ENCODE assay signal across 25 mouse cellular contexts in the genomic region with DNA sequence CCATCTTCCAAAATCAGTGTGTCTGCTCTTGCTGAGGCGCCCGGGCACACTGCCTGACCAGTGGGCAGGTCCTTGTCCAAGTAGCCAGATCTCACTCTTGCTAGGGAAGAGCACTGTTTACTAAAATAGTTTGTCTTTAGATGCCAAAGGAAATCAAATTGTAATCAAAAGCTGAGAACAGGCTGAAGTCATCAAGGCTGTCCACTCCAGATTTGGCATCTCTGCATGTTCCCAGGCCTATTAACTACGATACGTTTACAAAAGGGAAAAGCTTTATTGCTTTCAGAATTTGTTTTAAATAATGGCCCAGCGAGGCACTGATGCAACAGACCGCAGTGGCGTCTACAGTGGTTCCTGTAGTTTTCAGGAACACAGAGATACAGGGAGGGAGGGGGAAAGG.
DNase-seq lines count a peak whose midpoint lies in the region; ATAC-seq and TF ChIP-seq lines count a peak whose summit lies in the region.
"Had no signal": no experiment of that assay in that cellular context is flagged by ENCODE, and none has a peak within 500 bp of the region (broad histone marks: within the 10 kb centered on the region; RNA-seq: fewer than 3 reads in every experiment).

No protein-coding gene starts in this region.

- peak overlapping the region; percentile 62 for H3K27ac ChIP-seq in gastrocnemius, adult 2 months
- H3K27ac ChIP-seq in stomach, embryonic 16.5 days (ENCODE audit: low read length): peak overlapping the region; percentile 32; the same call in 1 of the 2 replicates
- H3K27ac ChIP-seq in stomach, postnatal 0 days (replicated peaks): no peak overlapping the region
- no peak overlapping the region for H3K27ac ChIP-seq in hindbrain, embryonic 10.5 days
- no peak overlapping the region for H3K27ac ChIP-seq in hindbrain, embryonic 12.5 days
- H3K27ac ChIP-seq: embryonic facial prominence, embryonic 12.5 days; hindbrain, postnatal 0 days; kidney, embryonic 15.5 days; layer of hippocampus, adult 2 months; midbrain, embryonic 12.5 days; neural tube, embryonic 13.5 days had no signal

- TF ChIP-seq EP300 in stomach, postnatal 0 days (optimal IDR thresholded peaks at IDR 0.05): no peak

- no peak overlapping the region for H3K9ac ChIP-seq in stomach, embryonic 16.5 days (ENCODE audit: low read length)
- no peak overlapping the region for H3K9ac ChIP-seq in stomach, postnatal 0 days (ENCODE audit: low read length)
- no peak overlapping the region for H3K9ac ChIP-seq in hindbrain, embryonic 12.5 days
- H3K9ac ChIP-seq: embryonic facial prominence, embryonic 12.5 days; kidney, embryonic 15.5 days; midbrain, embryonic 12.5 days; neural tube, embryonic 13.5 days had no signal

- WGBS in stomach, embryonic 16.5 days: 59% methylated on average over 7 of the region's 7 CpGs
- WGBS in stomach, postnatal 0 days: 56% methylated on average over 7 of the region's 7 CpGs
- WGBS in hindbrain, embryonic 10.5 days: 92% methylated on average over 7 of the region's 7 CpGs
- WGBS in hindbrain, embryonic 12.5 days: 90% methylated on average over 7 of the region's 7 CpGs

- no peaks in the 10 kb centered on the region for H3K36me3 ChIP-seq in stomach, embryonic 16.5 days (ENCODE audit: control insufficient read depth, insufficient read depth, low read length)
- H3K36me3 ChIP-seq in stomach, postnatal 0 days (ENCODE audit: control insufficient read depth, insufficient read depth, low read length): no peaks in the 10 kb centered on the region
- no peaks in the 10 kb centered on the region for H3K36me3 ChIP-seq in hindbrain, embryonic 10.5 days
- no peaks in the 10 kb centered on the region for H3K36me3 ChIP-seq in hindbrain, embryonic 12.5 days
- H3K36me3 ChIP-seq: embryonic facial prominence, embryonic 12.5 days; kidney, embryonic 15.5 days; midbrain, embryonic 12.5 days; neural tube, embryonic 13.5 days had no signal

- no peak for TF ChIP-seq CTCF in gastrocnemius, adult 2 months (IDR thresholded peaks at IDR 0.05)
- no peak for TF ChIP-seq CTCF in stomach, postnatal 0 days (IDR thresholded peaks at IDR 0.05; ENCODE audit: low read depth)

- no peak overlapping the region for H3K4me2 ChIP-seq in stomach, embryonic 16.5 days (ENCODE audit: low read depth, low read length)
- no peak overlapping the region for H3K4me2 ChIP-seq in stomach, postnatal 0 days (replicated peaks; ENCODE audit: low read depth)
- no peak overlapping the region for H3K4me2 ChIP-seq in hindbrain, embryonic 12.5 days (replicated peaks)
- H3K4me2 ChIP-seq: embryonic facial prominence, embryonic 12.5 days; kidney, embryonic 15.5 days; midbrain, embryonic 12.5 days; neural tube, embryonic 13.5 days had no signal

- intact Hi-C loops in gastrocnemius, adult 2 months (cut with DNase I): loop anchor here (5.0 kb wide), 1 partner anchor 55 kb away; no protein-coding TSS in a partner anchor
- intact Hi-C loops in gastrocnemius, postnatal 36 days (cut with DNase I): no loop called here

- H3K9me3 ChIP-seq in stomach, embryonic 16.5 days (replicated peaks; ENCODE audit: control insufficient read depth, low read length): no peaks in the 10 kb centered on the region
- no peaks in the 10 kb centered on the region for H3K9me3 ChIP-seq in stomach, postnatal 0 days (ENCODE audit: control insufficient read depth, low read length)
- H3K9me3 ChIP-seq in hindbrain, embryonic 10.5 days: no peaks in the 10 kb centered on the region
- H3K9me3 ChIP-seq in hindbrain, embryonic 12.5 days (replicated peaks): no peaks in the 10 kb centered on the region
- H3K9me3 ChIP-seq: embryonic facial prominence, embryonic 12.5 days; kidney, embryonic 15.5 days; midbrain, embryonic 12.5 days; neural tube, embryonic 13.5 days had no signal

- no peaks in the 10 kb centered on the region for H3K27me3 ChIP-seq in stomach, embryonic 16.5 days (ENCODE audit: control insufficient read depth, insufficient read depth, low read length)
- no peaks in the 10 kb centered on the region for H3K27me3 ChIP-seq in stomach, postnatal 0 days (ENCODE audit: control insufficient read depth, insufficient read depth, low read length)
- no peaks in the 10 kb centered on the region for H3K27me3 ChIP-seq in hindbrain, embryonic 10.5 days (ENCODE audit: insufficient read depth, poor library complexity, severe bottlenecking)
- H3K27me3 ChIP-seq in hindbrain, embryonic 12.5 days: no peaks in the 10 kb centered on the region
- H3K27me3 ChIP-seq: kidney, embryonic 15.5 days; midbrain, embryonic 12.5 days; neural tube, embryonic 13.5 days; Patski had no signal

- ATAC-seq in stomach, embryonic 16.5 days (ENCODE audit: insufficient read depth, low FRiP score): peak; percentile 19; the same call in 1 of the 2 replicates
- no peak for ATAC-seq in stomach, postnatal 0 days (ENCODE audit: low FRiP score, low TSS enrichment)
- no peak for ATAC-seq in hindbrain, embryonic 12.5 days (ENCODE audit: low FRiP score)
- ATAC-seq: forebrain, embryonic 14.5 days; hindbrain, postnatal 0 days; Patski had no signal

- H3K4me3 ChIP-seq in gastrocnemius, adult 2 months: no peak overlapping the region
- H3K4me3 ChIP-seq in stomach, embryonic 16.5 days (replicated peaks; ENCODE audit: low read length): no peak overlapping the region
- no peak overlapping the region for H3K4me3 ChIP-seq in stomach, postnatal 0 days (ENCODE audit: low read depth, low read length)
- H3K4me3 ChIP-seq in hindbrain, embryonic 10.5 days: no peak overlapping the region
- H3K4me3 ChIP-seq in hindbrain, embryonic 12.5 days: no peak overlapping the region
- H3K4me3 ChIP-seq: embryonic facial prominence, embryonic 12.5 days; kidney, embryonic 15.5 days; layer of hippocampus, adult 2 months; midbrain, embryonic 12.5 days; neural tube, embryonic 13.5 days had no signal

- peak; percentile 41 for DNase-seq in gastrocnemius, adult 2 months
- DNase-seq in gastrocnemius, postnatal 36 days: no peak
- DNase-seq in stomach, postnatal 0 days (ENCODE audit: low spot score): no peak
- DNase-seq in lung, postnatal 10 days: peak; percentile 75
- peak; percentile 26 for DNase-seq in skeletal muscle tissue, adult 2 months (ENCODE audit: low read depth, low spot score)
- DNase-seq in hindbrain, embryonic 10.5 days (ENCODE audit: low spot score): no peak
- DNase-seq: cerebellum, adult 11 months; cerebellum, adult 9-10 months; cerebellum, postnatal 36 days; embryo, embryonic 11 days; kidney, adult 18-20 months; kidney, postnatal 25 days; liver; right cerebral cortex, postnatal 4 days; thymus, postnatal 14 days had no signal

- H3K4me1 ChIP-seq in stomach, embryonic 16.5 days (ENCODE audit: control insufficient read depth, insufficient read depth, low read length): peaks cover 20% of the 10 kb centered on the region
- H3K4me1 ChIP-seq in stomach, postnatal 0 days (replicated peaks; ENCODE audit: control insufficient read depth, insufficient read depth): no peaks in the 10 kb centered on the region
- peaks cover 8% of the 10 kb centered on the region for H3K4me1 ChIP-seq in hindbrain, embryonic 10.5 days (replicated peaks)
- H3K4me1 ChIP-seq in hindbrain, embryonic 12.5 days: no peaks in the 10 kb centered on the region
- H3K4me1 ChIP-seq: midbrain, embryonic 12.5 days; neural tube, embryonic 13.5 days had no signal

Comparison
In these comparisons a context has a peak if more than half of its experiments do, and no peak if none do; other contexts are left out.
1. DNase-seq: peak in gastrocnemius, adult 2 months (single experiment), lung, postnatal 10 days (single experiment) and skeletal muscle tissue, adult 2 months (single experiment); none in gastrocnemius, postnatal 36 days (0 of 2), stomach, postnatal 0 days (single experiment) and hindbrain, embryonic 10.5 days (single experiment).
2. H3K27ac ChIP-seq: peak in gastrocnemius, adult 2 months (single experiment) and stomach, embryonic 16.5 days (single experiment); none in stomach, postnatal 0 days (single experiment), hindbrain, embryonic 10.5 days (single experiment) and hindbrain, embryonic 12.5 days (single experiment).